Mouse (Mus musculus) hindbrain, embryonic 10.5 days (tissue): ENCODE results near the gene Rpsa. TPM values are rescaled to one million over a fixed set of nuclear protein-coding genes. Genes with fewer than 3 reads are reported as not detected.

Source experiments
- DNase-seq: peaks from one replicate; pipeline ENCODE4 v3.0.0-alpha.2; 2017; ENCODE audit warnings: low spot score
- H3K27ac ChIP-seq: fragments of 300-500 bp; sonication (generic); 2 replicates; pipeline ENCODE4 v1.5.1; 2016; ENCODE audit warnings: mild to moderate bottlenecking, moderate library complexity
- H3K27me3 ChIP-seq: fragments of 300-500 bp; sonication (generic); 2 replicates; pipeline ENCODE4 v1.6.1; 2016; ENCODE audit warnings: mild to moderate bottlenecking; ENCODE audit not compliant: poor library complexity, insufficient read depth, severe bottlenecking
- H3K36me3 ChIP-seq: fragments of 300-500 bp; sonication (generic); 2 replicates; pipeline ENCODE4 v1.6.1; 2016; ENCODE audit warnings: mild to moderate bottlenecking, moderate library complexity
- H3K4me1 ChIP-seq: fragments of 300-500 bp; sonication (generic); replicated peaks from 2 replicates; pipeline ENCODE4 v1.6.1; 2016; ENCODE audit warnings: mild to moderate bottlenecking
- H3K4me3 ChIP-seq: fragments of 300-500 bp; sonication (generic); 2 replicates; pipeline ENCODE4 v1.5.1; 2016; ENCODE audit warnings: mild to moderate bottlenecking, moderate library complexity
- H3K9me3 ChIP-seq: fragments of 300-500 bp; sonication (generic); 2 replicates; pipeline ENCODE4 v1.6.1; 2016; ENCODE audit warnings: mild to moderate bottlenecking, moderate library complexity
- WGBS: fragments of 180-500 bp; shearing (Covaris S2); methylation state at CpG from one replicate; pipeline ENCODE4 v1.1.7; 2016; 5-methylcytosine and 5-hydroxymethylcytosine counted together
- polyA plus RNA-seq: library from polyadenylated mRNA; unstranded; fragments of >200 nt; fragmentation: Nextera tagmentation; extraction: Ambion mirVana; gene quantifications from 2 replicates; pipeline ENCODE4 v1.2.1, GENCODE M21; 2016

The Rpsa gene
- polyA plus RNA-seq, 1 experiment from 2014 or later: 1,315 TPM

GRCm38 (mm10) chr9:120149222-120149828 lies 21.8 kb downstream of the Rpsa start, which contains the start of gene Mobp:
Gene Mobp (plus strand): TSS chr9:120149707.
- Histone ChIP-seq H3K36me3 (no peaks in the 10 kb centered on the region), H3K4me3 (no peak within 1 kb of the TSS), H3K27ac (no peak within 1 kb of the TSS), H3K4me1 (peaks cover 14% of the 10 kb centered on the region), H3K27me3 (peaks cover 52% of the 10 kb centered on the region), H3K9me3 (no peaks in the 10 kb centered on the region)
- DNase-seq: no peak
- 43% methylated on average over 11 of the region's 11 CpGs for WGBS

GRCm38 (mm10) chr9:120151152-120151551 lies 23.7 kb downstream of the Rpsa start:
- Histone ChIP-seq H3K27ac (no peak overlapping the region), H3K36me3 (no peaks in the 10 kb centered on the region), H3K9me3 (no peaks in the 10 kb centered on the region), H3K4me3 (no peak overlapping the region), H3K4me1 (peaks cover 22% of the 10 kb centered on the region), H3K27me3 (peaks cover 52% of the 10 kb centered on the region)
- WGBS: 85% methylated on average over 5 of the region's 5 CpGs
- DNase-seq: no peak

- Histone ChIP-seq H3K9me3 (no peaks in the 10 kb centered on the region), H3K4me1 (peaks cover 22% of the 10 kb centered on the region), H3K27me3 (peaks cover 47% of the 10 kb centered on the region), H3K27ac (no peak overlapping the region), H3K4me3 (no peak overlapping the region), H3K36me3 (no peaks in the 10 kb centered on the region)
- no peak for DNase-seq
- 79% methylated on average over 12 of the region's 12 CpGs for WGBS
Observed at GRCm38 (mm10) chr9:120151906-120152399, 24.5 kb downstream of the Rpsa start.

- Histone ChIP-seq H3K4me3 (no peak overlapping the region), H3K9me3 (no peaks in the 10 kb centered on the region), H3K27me3 (peaks cover 6% of the 10 kb centered on the region; the same call in 1 of the 2 replicates), H3K36me3 (no peaks in the 10 kb centered on the region), H3K27ac (no peak overlapping the region; the same call in 1 of the 2 replicates), H3K4me1 (peaks cover 20% of the 10 kb centered on the region)
- 51% methylated on average over 4 of the region's 4 CpGs for WGBS
- no peak for DNase-seq
Observed at GRCm38 (mm10) chr9:120158047-120158446, 30.6 kb downstream of the Rpsa start.

GRCm38 (mm10) chr9:120163862-120164261 lies 36.4 kb downstream of the Rpsa start:
- Histone ChIP-seq H3K4me3 (no peak overlapping the region), H3K36me3 (no peaks in the 10 kb centered on the region), H3K4me1 (no peaks in the 10 kb centered on the region), H3K27ac (no peak overlapping the region), H3K27me3 (peaks cover 6% of the 10 kb centered on the region; the same call in 1 of the 2 replicates), H3K9me3 (no peaks in the 10 kb centered on the region)
- 86% methylated on average over 16 of the region's 16 CpGs for WGBS
- no peak for DNase-seq

GRCm38 (mm10) chr9:120167826-120168225 lies 40.3 kb downstream of the Rpsa start:
- H3K27me3 ChIP-seq: peaks cover 6% of the 10 kb centered on the region; the same call in 1 of the 2 replicates
- H3K36me3 ChIP-seq: no peaks in the 10 kb centered on the region
- 66% methylated on average over 11 of the region's 11 CpGs for WGBS
- H3K9me3 ChIP-seq: peaks cover 9% of the 10 kb centered on the region; the same call in 1 of the 2 replicates
- no peak for DNase-seq
- no peak overlapping the region for H3K4me3 ChIP-seq
- H3K4me1 ChIP-seq: no peaks in the 10 kb centered on the region
- H3K27ac ChIP-seq: no peak overlapping the region

- peak; percentile 58 for DNase-seq
- no peaks in the 10 kb centered on the region for H3K4me1 ChIP-seq
- peaks cover 6% of the 10 kb centered on the region; the same call in 1 of the 2 replicates for H3K27me3 ChIP-seq
- H3K36me3 ChIP-seq: no peaks in the 10 kb centered on the region
- H3K4me3 ChIP-seq: no peak overlapping the region
- H3K27ac ChIP-seq: no peak overlapping the region
- WGBS: 43% methylated on average over 5 of the region's 5 CpGs
- peaks cover 13% of the 10 kb centered on the region; the same call in 1 of the 2 replicates for H3K9me3 ChIP-seq
Observed at GRCm38 (mm10) chr9:120171295-120171694, 43.8 kb downstream of the Rpsa start.

- Histone ChIP-seq H3K4me3 (no peak overlapping the region), H3K4me1 (no peaks in the 10 kb centered on the region), H3K27me3 (no peaks in the 10 kb centered on the region), H3K27ac (no peak overlapping the region), H3K9me3 (peaks cover 13% of the 10 kb centered on the region; the same call in 1 of the 2 replicates), H3K36me3 (no peaks in the 10 kb centered on the region)
- no peak for DNase-seq
- 82% methylated on average over 18 of the region's 18 CpGs for WGBS
Observed at GRCm38 (mm10) chr9:120174436-120175137, 47.1 kb downstream of the Rpsa start.

- Histone ChIP-seq H3K27me3 (no peaks in the 10 kb centered on the region), H3K4me1 (no peaks in the 10 kb centered on the region), H3K9me3 (no peaks in the 10 kb centered on the region), H3K36me3 (no peaks in the 10 kb centered on the region), H3K27ac (no peak overlapping the region), H3K4me3 (no peak overlapping the region)
- DNase-seq: no peak
- 87% methylated on average over 10 of the region's 10 CpGs for WGBS
Observed at GRCm38 (mm10) chr9:120178813-120179212, 51.3 kb downstream of the Rpsa start.

Other genes starting within 250 kb of the Rpsa start
- 62.6 and 69.7 TPM in 2 replicates for gene Wdr48, start 232.8 kb upstream of the Rpsa start, polyA plus RNA-seq
- gene Gorasp1, start 190.1 kb upstream of the Rpsa start, polyA plus RNA-seq: 27.8 and 29.6 TPM in 2 replicates
- 0.71 and 1.4 TPM in 2 replicates for gene Ttc21a, start 190.1 kb upstream of the Rpsa start, polyA plus RNA-seq
- 3.5 and 4.6 TPM in 2 replicates for gene Csrnp1, start 143.0 kb upstream of the Rpsa start, polyA plus RNA-seq
- gene Xirp1, start 104.1 kb upstream of the Rpsa start, polyA plus RNA-seq: 0.05 and 0.44 TPM in 2 replicates
- gene Cx3cr1, start 57.8 kb upstream of the Rpsa start, polyA plus RNA-seq: 6.3 and 8.2 TPM in 2 replicates
- not detected in 2 replicates for gene Ccr8, start 35.6 kb upstream of the Rpsa start, polyA plus RNA-seq
- gene Slc25a38, start 17.3 kb upstream of the Rpsa start, polyA plus RNA-seq: 41.6 and 43.5 TPM in 2 replicates
- gene Mobp, start 22.0 kb downstream of the Rpsa start, polyA plus RNA-seq: 0.22 and 0.26 TPM in 2 replicates
- 0.76 and 0.80 TPM in 2 replicates for gene Myrip, start 173.8 kb downstream of the Rpsa start, polyA plus RNA-seq